Mouse (Mus musculus) bone marrow macrophage, adult 2 months (primary cell): Measurements from ENCODE around the gene Hcar1. TPM values are rescaled to one million over a fixed set of nuclear protein-coding genes. Genes with fewer than 3 reads are reported as not detected.

Source experiments
- H3K27ac ChIP-seq: 2 replicates; pipeline ENCODE4 v1.5.1; 2012; ENCODE audit warnings: low read depth, low read length; ENCODE audit not compliant: insufficient read depth
- H3K4me1 ChIP-seq: 2 replicates; pipeline ENCODE4 v1.6.1; 2012; ENCODE audit warnings: low read length; ENCODE audit not compliant: control insufficient read depth, insufficient read depth
- H3K4me3 ChIP-seq: 2 replicates; pipeline ENCODE4 v1.5.1; 2012; ENCODE audit warnings: mild to moderate bottlenecking, low read length, moderate library complexity; ENCODE audit not compliant: insufficient read depth
- CTCF ChIP-seq: IDR thresholded peaks from 2 replicates; pipeline ENCODE4 v1.5.1; 2012; ENCODE audit warnings: low read depth, mild to moderate bottlenecking, low read length, moderate library complexity
- POLR2A ChIP-seq: IDR thresholded peaks from 2 replicates; pipeline ENCODE4 v1.6.1; 2012; ENCODE audit warnings: mild to moderate bottlenecking, low read depth, low read length, borderline replicate concordance
- polyA plus RNA-seq: library from polyadenylated mRNA; stranded (reverse); fragments of >200 nt; gene quantifications from 2 replicates; pipeline ENCODE4 v1.2.4, GENCODE M21; 2012; ENCODE audit not compliant: missing spikeins, insufficient read depth, insufficient read length

Gene Hcar1
- polyA plus RNA-seq, 1 experiment: not detected

DNA sequence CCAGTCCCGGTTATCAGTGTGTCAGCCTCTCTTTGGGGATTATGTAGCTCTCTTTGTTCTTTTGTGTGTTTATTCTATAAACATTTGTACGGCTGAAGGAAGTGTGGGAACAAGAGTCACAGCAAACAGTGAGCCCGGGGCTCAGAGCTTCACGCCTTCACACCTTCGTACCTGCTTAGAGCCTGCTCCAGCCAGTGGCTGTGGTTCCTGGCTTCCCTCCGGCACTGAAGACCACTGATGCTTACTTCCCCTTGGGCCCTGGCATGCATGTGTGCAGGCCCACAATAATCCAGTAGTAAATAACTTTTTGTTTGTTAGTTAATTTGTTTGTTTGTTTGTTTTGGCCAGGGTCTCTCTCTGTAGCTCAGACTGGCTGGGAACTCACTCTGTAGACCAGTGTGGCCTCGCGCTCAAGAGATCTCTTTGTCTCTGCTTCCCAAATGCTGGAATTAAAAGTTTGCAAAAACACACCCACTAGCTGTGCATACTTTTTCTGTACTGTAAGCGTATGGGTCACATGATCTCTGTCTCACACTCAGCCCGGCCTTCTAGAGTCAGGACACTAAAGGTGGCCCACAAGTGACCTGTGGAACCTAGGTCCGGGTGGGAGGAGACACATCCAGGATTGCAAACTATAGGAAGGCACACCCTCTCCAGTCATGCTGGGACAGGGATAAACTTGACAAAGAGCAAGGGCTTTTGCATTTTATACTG lies 37.4 kb downstream of the Hcar1 start:
- TF ChIP-seq POLR2A (no peak), CTCF (no peak)
- Histone ChIP-seq H3K27ac (no peak overlapping the region), H3K4me3 (no peak overlapping the region), H3K4me1 (peaks cover 10% of the 10 kb centered on the region)

- TF ChIP-seq POLR2A: no peak
- no peak for TF ChIP-seq CTCF
- Histone ChIP-seq H3K27ac (no peak overlapping the region), H3K4me1 (peaks cover 10% of the 10 kb centered on the region), H3K4me3 (no peak overlapping the region)
These were observed 42.4 kb downstream of the Hcar1 start for GRCm38 (mm10) chr5:123837371-123837770.

DNA sequence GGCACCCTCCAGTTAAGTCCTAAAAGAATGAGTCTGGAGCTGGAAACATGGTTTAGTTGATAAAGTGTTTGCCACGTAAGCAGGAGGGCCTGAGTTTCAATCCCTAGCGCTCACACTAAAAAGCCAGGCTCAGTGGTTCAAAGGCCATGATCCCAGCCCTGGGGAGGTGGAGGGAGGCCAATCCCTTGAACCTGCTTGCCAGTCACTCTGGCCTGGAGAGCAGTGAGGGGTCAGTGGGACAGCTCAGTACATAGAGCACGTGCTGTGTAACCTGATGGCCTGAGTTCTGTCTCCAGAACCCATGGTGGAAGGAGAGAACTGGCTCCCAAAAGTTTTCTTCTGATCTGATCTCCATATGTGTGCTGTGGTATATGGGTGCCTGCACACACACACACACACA lies 45.0 kb downstream of the Hcar1 start:
- H3K4me3 ChIP-seq: no peak overlapping the region
- peaks cover 24% of the 10 kb centered on the region for H3K4me1 ChIP-seq
- H3K27ac ChIP-seq: no peak overlapping the region
- no peak for TF ChIP-seq CTCF
- TF ChIP-seq POLR2A: no peak

GRCm38 (mm10) chr5:123832309-123832708 lies 47.5 kb downstream of the Hcar1 start:
- Histone ChIP-seq H3K4me3 (peak overlapping the region; percentile 21; the same call in 1 of the 2 replicates), H3K4me1 (peaks cover 40% of the 10 kb centered on the region), H3K27ac (peak overlapping the region; percentile 62)
- TF ChIP-seq CTCF: no peak
- no peak for TF ChIP-seq POLR2A

DNA sequence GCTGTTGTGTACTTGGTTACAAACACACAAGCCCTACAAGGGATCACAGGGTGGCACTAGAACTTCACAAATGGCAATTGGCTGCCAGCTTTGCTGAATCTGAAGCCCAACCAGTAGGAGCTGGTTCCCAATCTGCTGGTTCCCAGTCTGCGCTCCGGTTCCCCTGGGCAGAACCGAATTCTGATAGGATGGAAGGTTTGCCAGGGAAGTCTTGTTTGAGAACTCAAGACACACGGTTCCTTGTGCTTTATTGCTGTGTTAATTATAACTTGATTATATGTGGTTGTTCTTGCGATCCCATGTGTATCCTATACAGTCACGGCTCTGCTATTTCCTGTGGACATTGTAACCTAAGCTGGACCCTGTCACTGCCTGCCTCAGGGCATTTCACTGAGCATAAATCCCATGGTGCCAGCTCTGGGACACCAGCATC lies 52.1 kb downstream of the Hcar1 start:
- Histone ChIP-seq H3K4me3 (no peak overlapping the region), H3K4me1 (peaks cover 34% of the 10 kb centered on the region), H3K27ac (no peak overlapping the region)
- TF ChIP-seq CTCF (no peak), POLR2A (no peak)

Other genes starting within 250 kb of the Hcar1 start
- gene Clip1, start 195.4 kb downstream of the Hcar1 start, polyA plus RNA-seq: 53.6 and 73.6 TPM in 2 replicates
- gene Zcchc8, start 158.9 kb downstream of the Hcar1 start, polyA plus RNA-seq: 92.1 and 95.1 TPM in 2 replicates
- gene Rsrc2, start 130.6 kb downstream of the Hcar1 start, polyA plus RNA-seq: 116 and 123 TPM in 2 replicates
- gene Kntc1, start 130.3 kb downstream of the Hcar1 start, polyA plus RNA-seq: 13.9 and 19.6 TPM in 2 replicates
- 2.2 and 2.5 TPM in 2 replicates for gene Hcar2, start 14.5 kb downstream of the Hcar1 start, polyA plus RNA-seq
- gene Denr, start 27.2 kb upstream of the Hcar1 start, polyA plus RNA-seq: 51.8 and 58.3 TPM in 2 replicates
- not detected in 2 replicates for gene Gm43518, start 47.4 kb upstream of the Hcar1 start, polyA plus RNA-seq
- gene Ccdc62, start 50.7 kb upstream of the Hcar1 start, polyA plus RNA-seq: 1.2 and 3.3 TPM in 2 replicates
- gene Hip1r, start 93.6 kb upstream of the Hcar1 start, polyA plus RNA-seq: 0.51 and 0.64 TPM in 2 replicates
- 16.8 and 18.2 TPM in 2 replicates for gene Vps37b, start 152.2 kb upstream of the Hcar1 start, polyA plus RNA-seq
- gene Abcb9, start 215.8 kb upstream of the Hcar1 start, polyA plus RNA-seq: 1.5 and 1.9 TPM in 2 replicates
- 11.5 and 17.8 TPM in 2 replicates for gene Ogfod2, start 232.3 kb upstream of the Hcar1 start, polyA plus RNA-seq
- gene Arl6ip4, start 236.1 kb upstream of the Hcar1 start, polyA plus RNA-seq: 51.0 and 68.2 TPM in 2 replicates